Mouse (Mus musculus) layer of hippocampus, postnatal 14 days (tissue): ENCODE results near the gene Dnah6. TPM values are rescaled to one million over a fixed set of nuclear protein-coding genes. Genes with fewer than 3 reads are reported as not detected.

ENCODE experiments used
- DNase-seq, 2 experiments: peaks; one replicate each; pipeline ENCODE4 v3.0.0; 2021 to 2022; ENCODE audit warnings: low spot score in 2 of 2, mixed read lengths in 1 of 2
- long read RNA-seq, 2 experiments: library from polyadenylated mRNA; stranded (forward); transcript quantifications; one replicate each; pipeline ENCODE4 v2.0.0; 2021
- total RNA-seq, 2 experiments: library from RNA; stranded (reverse); gene quantifications; 2 replicates each; pipeline ENCODE4 v1.2.3; 2021

Dnah6 gene
- total RNA-seq, result 1 to 10 TPM; 1.3 to 2.3 TPM
- long read RNA-seq, experiment 1, partial matches to known transcripts, result 0 of 1 reads
- long read RNA-seq, experiment 1, other reads (novel, unspliced or antisense), result 1 of 1 reads
- long read RNA-seq, experiment 2, result 0 reads

DNA sequence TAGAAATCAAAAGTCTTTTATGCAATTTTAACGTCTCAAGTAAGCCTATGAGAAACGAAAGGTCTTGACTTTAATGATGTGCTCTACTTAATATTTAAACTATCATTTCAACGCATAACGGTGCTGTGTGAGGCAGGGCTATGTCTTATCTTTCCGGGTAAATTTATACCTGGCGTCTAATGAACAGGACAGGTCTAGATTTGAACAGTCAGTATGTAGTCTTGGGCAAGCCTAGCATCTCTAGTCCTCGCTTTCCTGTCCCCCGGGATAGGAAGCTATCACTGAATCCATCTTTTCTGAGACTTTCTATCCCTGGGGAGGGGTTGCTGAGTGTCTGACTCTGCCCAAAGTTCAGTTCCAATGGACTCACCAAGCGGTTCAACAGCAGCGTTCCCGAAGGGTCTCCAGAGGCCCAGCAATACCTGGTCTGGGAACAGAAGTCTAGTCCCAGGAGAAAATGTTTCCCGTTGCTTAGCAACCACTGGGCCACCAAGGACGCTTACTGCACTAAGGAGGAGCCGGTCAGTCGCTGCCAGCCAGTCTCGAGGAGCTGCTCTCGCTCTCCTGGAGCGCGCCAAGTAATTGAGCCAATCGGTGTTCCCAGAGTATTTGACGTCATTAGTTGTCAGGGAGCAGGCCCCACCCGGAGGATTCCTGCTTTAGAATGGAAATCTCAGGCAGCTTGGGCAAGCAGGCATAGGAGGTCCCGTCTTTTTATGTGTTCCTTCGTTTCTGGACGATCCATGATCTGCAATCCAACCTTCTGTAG is at the start of gene Dnah6:
Gene Dnah6, minus strand, starts transcription at position 463 of the 769 bp plus-strand sequence.
- peak; percentile 87 to 93 for DNase-seq

GRCm38 (mm10) chr6:73269374-73269773 is 47.9 kb upstream of the Dnah6 start:
- DNase-seq, result no peak

- DNase-seq, result no peak
Measured at GRCm38 (mm10) chr6:73267738-73268311, 46.4 kb upstream of the Dnah6 start.

DNA sequence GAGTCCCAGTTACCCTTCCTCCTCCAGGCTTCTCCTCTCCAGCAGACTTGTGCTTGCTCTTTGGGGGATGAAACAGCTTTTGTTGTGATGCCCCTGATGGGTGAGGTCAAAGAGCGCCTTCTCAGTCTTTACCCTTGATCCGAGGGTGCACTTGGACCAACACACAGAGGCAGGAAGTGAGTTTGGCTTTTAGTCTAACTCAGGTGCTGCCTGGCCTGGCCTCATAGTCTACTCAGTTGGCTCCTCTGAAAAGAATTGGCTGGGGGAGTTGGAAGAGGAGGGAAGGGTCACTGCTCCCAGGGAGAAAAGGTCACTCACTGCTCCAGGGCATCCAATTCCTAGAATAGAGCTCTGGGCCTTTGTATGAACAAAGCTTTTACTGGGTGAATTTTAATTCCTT is 43.4 kb upstream of the Dnah6 start:
- DNase-seq, result no peak

- peak in 1 of 2 experiments; percentile 80 for DNase-seq
Measured at GRCm38 (mm10) chr6:73260110-73260509, 38.7 kb upstream of the Dnah6 start.

GRCm38 (mm10) chr6:73257068-73257467 is 35.6 kb upstream of the Dnah6 start:
- no peak for DNase-seq

GRCm38 (mm10) chr6:73254307-73255228 is 33.1 kb upstream of the Dnah6 start:
- no peak for DNase-seq

DNA sequence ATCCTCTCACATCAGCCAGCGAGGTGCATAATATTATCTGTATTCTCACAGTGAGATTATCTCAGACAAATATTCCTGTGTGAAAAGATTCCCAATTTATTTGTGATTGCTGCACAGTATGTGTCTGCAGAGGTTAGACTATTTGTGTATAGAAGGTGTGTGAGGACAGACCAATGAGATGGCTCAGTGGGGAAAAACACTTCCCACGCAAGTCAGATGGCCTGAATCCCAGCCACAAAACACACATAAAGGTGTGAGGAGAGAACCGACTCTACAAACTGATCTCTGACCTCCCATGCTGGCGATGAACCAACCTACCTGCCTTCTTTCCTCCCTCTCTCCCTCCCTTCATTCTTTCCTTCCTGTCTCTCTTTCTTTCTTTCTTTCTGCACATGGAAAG is 32.1 kb upstream of the Dnah6 start:
- DNase-seq, result no peak

DNA sequence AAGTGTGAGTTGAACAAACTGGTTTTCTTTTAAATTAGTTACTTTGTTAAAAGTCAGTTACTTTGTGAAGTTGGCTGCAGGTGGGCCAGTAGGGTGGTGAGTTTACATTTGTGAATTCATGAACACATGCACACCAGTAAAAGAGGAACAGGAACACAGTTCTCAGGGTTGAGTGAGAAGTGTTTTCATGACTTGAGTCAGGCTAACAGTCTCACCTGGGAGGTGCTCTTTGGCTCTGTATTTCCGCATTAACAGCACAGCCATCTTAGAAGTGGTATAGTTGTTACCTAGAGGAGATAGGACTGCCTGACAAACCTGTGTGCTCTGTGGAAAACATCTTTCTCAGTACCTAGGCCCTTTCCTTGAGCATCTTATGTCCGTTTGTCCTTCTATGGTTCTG is 31.6 kb upstream of the Dnah6 start:
- DNase-seq, result no peak

DNA sequence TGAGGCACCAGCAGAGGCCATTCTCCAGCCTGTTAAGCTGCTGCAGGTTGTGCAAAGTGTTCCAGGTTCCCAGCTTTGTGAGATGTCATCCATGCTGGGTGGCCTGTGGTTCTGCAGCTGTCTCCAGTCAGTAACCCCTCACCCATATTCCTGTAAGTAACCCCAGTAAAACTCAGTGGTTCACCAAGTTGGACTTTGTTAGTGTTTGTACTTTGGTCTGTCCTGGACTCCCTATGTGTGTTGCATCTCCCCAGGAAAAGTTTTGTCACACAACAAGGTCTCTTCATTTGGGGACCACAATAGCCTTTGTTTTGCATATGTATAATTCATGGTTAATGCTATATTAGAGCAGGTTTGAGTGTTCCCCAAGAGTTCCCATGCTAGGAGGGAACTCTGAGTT is 30.9 kb upstream of the Dnah6 start:
- DNase-seq, result no peak

DNA sequence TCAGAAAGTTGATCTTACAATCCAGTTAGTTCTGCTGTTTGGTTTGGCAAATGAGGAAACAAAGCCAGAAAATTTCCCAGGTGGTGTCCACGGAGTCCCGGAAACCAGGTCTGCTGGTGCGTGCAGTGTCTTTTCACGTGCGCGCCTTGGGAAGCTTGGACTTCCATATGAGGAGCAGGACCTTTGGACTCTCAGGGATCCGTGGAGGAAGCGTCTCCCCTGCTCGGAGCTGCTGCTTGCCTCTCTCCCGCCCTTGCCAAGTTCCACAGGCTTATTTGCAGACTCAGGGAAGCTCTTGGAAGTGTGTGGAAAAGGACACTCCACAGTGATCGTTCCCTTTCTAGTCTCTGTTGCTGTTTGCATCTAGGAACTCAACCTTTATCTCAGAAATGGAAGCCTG is 29.9 kb upstream of the Dnah6 start:
- DNase-seq, result no peak

- DNase-seq, result no peak
Measured at GRCm38 (mm10) chr6:73249851-73250250, 28.4 kb upstream of the Dnah6 start.

DNA sequence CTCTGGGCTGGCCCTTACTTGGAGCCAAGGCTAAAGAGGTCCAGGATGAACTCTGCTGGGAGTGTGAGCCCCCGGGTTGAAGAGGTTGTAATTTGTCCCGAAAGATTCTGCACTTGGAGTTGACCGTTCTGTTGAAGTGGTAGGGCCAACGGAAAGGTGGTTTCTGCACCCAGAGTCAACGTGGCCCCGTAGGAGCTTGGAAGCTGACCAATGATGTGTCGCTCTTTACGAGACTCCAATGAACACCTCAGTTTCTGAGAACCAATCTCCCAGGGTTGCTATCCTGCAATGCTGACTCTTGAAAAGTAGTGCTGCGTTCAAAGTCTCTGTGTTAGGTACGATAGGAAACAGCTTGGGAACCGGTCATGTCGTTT is 27.6 kb upstream of the Dnah6 start:
- DNase-seq, result no peak

GRCm38 (mm10) chr6:73248237-73249048 is 27.0 kb upstream of the Dnah6 start, which contains the start of gene Suclg1:
TSS of gene Suclg1 (plus strand) at chr6:73248382.
- DNase-seq, result peak; percentile 89 to 94

DNA sequence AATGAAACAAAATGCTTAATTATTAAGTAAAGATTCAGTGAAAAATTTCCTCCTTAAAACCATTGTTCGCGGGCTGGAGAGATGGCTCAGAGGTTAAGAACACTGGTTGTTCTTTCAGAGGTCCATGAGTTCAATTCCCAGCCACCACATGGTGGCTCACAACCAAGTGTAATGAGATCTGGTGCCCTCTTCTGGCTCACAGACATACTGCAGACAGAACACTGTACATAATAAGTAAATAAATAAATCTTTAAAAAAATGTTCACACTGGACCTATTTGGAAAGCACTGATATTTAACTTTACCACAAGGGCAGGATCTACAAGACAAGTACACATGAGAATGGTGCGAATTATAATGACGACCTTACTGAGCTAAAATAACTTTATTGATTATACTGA is 26.0 kb upstream of the Dnah6 start:
- DNase-seq, result no peak

DNA sequence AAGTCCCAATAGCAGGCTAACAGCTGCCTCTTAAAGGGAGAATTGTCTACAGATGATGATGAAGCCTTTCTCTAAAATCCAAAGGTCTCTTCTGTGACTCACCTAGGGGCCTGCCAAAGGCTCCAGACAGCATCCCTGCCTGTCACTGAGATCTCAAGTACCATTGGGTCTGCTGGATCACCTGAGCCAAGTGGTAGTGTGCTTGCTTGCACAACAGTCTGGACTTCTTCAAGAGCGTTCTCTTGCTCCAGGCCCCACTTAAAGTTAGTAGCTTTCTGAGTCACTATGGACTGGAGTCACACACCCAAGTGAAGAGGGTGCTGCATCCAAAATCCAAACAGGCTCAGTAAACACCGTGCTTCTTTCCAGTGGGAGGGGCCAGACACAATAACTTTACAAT is 25.4 kb upstream of the Dnah6 start:
- no peak for DNase-seq

GRCm38 (mm10) chr6:73235650-73236049 is 14.2 kb upstream of the Dnah6 start:
- no peak for DNase-seq

DNA sequence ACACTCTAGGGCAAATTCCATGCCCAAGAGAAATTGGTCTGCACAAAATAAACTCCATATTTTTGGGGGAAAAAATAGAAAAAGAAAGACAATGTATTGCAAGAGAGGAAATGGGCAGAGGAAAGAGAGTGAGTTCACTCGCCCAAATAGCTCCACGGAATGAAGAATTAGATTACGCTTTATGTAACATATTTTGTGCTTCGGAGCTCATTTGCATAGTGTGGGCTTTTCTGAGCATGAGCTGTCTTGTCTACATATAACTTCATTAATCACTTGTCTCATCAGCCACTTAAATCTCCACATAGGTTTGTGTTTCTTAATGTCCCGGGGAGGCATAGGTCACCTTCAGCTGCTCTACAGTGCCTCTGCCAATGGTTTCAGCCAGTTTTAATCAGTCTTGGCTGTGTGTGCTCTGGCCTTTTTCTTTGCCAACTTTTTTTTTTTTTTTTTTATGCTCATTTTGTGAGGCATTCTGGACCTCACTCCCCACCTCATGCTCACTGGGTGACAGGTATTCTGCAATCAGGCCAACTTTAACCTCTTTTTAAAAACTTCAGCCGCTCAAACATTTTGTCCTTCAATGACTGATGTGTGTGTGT is 12.9 kb upstream of the Dnah6 start:
- no peak for DNase-seq

DNA sequence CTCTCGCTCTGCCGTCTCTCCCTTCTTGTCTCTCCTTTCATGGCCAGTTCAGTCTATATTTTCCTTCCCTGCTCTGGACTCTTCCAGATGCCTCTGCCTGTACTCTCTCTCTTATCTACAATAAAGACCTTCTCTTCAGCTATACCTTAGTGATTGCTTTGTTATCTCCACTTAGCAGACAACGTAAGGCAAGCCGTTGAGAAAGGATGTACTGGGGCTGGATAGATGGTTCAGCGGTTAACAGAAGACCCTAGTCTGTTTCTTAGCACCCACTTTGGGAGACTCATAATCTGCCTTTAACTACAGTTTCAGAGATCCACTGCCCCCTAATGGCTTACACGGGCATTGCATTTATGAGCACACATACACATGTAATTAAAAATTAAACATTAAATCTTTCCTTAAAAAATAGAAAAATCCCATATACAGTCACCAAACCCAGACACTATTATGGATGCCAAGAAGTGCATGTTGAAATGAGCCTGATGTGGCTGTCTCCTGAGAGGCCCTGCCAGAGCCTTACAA is 11.8 kb upstream of the Dnah6 start:
- no peak for DNase-seq

GRCm38 (mm10) chr6:73232152-73232584 is 10.7 kb upstream of the Dnah6 start:
- no peak for DNase-seq
